Mouse (Mus musculus) adrenal gland, adult 8-10 months (tissue): ENCODE data around the gene Bbs9. TPM values are rescaled to one million over a fixed set of nuclear protein-coding genes. Genes with fewer than 3 reads are reported as not detected.

Experiments
- DNase-seq: peaks from one replicate; pipeline ENCODE4 v3.0.0; 2022
- total RNA-seq, 4 experiments: library from RNA; stranded (reverse); gene quantifications; 2 replicates each; pipeline ENCODE4 v1.2.4; 2022

The Bbs9 gene
- total RNA-seq, 4 experiments from 2014 or later = 18.1 to 34.9 (median 27.1) TPM

DNA sequence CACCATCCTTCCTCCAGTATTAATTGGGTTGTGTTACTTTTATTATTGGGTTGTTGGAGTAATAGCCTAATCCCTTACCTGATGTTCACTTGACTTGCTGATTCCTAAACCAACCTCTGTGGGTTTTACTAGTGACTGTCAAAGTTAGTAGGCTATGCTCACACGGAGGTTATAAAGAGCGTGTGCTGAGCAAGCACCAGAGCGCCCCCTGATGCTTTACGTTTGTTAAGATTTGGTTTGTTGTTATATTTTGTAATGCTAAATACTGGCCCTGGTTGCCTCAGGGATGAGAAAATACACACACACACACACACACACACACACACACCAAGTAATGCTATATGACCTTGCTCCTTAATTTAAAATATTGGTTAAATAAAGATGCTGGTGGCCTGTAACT, 219.9 kb downstream of the Bbs9 start:
- no peak for DNase-seq

DNA sequence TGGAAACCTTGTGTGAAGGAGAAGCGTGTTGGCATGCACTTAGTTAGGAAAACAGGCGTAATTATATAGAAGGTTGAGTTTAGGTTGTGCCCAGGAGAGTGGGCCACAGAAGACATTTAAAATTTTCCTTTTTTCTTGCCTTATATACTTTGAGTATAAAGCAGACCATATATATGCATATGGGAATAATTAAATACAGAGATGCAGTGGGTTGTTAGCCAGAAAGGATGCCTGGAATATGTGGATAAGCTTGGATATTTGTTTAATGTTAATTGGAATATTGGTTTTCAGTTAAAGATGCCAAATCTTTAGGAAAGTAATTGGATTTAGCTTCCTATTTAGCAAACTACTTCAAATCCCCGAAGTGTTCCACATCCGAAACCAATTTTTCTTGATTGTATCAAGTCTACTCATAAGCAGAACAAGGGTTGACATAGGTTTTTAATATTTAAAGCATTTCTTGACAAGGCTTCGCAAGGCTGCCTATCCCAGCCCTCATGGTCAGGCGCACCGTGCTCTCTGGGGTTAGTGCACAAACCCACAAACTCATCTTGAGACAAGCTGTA, 221.4 kb downstream of the Bbs9 start:
- no peak for DNase-seq

DNA sequence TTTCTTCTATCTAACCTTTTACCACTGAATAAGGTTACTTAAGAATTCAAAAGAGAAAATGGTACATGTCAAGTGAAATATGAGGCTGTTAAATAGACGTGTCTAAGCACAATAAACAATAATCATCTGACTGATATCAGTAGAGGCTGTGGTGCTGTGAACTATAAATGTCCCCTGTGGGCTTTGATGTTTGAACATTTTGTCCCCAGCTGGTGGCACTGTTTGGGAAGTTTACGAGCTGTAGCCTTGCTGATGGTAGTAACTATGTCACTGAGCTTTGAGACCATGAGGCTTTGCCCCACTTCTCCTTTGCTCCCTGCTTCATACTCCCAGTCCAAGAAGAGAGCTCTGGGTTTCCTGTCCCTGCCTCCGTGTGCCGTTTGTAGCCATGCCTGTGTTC, 222.3 kb downstream of the Bbs9 start:
- no peak for DNase-seq

DNA sequence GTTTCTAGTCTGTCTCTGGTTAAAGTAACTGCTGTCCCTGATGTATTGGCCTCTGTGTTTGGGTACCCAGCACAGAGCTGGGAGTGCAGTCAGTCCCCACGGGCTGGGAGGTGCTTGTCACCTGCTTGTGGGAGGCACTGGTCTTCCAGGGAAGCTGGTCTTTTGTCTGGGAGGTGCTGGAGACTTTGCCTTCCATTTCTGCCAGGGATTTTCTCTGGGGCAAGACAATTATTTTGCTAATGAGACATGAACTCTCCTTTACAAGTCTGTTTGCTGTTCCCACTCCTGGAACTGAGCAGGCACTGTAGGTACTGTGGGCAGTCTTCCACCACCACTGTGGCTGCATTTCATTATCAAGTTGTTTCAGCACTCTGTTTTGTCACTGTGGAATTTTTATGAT, 223.0 kb downstream of the Bbs9 start:
- no peak for DNase-seq

DNA sequence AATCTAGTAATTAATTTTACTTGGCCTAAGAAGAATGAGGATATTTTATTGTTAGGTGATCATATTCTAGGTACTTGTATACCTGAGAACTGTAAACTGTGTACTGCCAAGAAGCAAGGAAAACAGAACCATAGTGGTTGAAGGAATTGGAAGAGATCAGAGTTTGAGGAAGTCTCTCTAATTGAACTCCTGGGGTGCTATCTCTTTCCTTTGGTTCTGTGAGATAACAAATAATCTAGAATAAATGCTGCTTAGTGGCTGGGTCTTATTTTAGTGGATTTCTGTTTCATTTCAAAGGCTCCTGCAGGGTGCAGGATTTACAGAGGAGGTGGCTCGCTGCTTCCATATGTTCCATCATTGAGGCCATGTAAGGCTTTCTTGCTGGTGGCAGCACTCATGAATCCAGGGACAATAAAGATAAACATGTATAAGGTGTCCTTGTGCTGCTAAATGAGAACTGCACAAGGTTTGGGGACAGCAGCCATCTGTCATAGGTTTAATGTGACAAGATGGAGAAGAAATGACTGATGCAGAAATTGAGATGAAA, 226.6 kb downstream of the Bbs9 start:
- DNase-seq = no peak

DNA sequence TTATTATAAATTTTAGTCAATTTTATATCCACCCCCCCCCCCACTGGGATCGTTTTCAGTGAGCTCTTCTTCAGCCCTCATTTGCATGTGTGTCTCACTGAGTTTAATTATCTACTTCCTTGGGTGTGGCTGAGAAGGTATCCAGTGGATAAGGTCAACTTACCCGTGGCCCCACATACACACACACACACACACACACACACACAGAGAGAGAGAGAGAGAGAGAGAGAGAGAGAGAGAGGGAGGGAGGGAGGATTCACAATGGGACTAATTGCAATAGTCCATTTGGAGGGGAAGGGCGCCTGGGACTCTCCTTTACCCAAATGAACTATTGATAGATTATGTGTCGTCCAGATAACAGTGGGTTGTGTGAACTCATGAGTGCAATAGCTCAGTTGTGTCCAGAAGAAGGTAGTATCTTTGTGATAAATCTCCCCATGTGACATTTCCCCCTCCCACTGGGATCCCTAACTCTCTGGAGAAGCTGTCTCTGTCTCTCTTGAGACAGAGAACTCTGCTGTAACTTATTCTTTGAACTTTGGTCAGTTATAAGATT, 227.4 kb downstream of the Bbs9 start:
- DNase-seq = no peak

DNA sequence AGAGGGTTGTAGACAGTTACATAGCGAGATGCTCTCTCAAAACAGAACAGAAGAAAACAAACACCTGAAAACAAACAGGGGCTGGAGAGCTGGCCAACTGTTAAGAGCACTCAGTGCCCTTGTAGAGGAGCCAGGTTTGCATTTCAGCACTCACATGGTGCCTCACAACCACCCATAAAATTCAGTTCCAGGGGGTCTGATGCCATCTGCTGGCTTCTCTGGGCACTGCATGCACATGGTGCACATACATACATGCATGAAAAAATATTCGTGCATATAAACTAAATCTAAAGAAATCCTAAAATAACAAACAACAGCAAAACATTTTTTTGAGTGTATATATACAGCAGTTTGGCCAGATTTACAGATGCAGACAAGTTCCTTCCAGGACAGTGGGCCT, 228.0 kb downstream of the Bbs9 start:
- no peak for DNase-seq

DNA sequence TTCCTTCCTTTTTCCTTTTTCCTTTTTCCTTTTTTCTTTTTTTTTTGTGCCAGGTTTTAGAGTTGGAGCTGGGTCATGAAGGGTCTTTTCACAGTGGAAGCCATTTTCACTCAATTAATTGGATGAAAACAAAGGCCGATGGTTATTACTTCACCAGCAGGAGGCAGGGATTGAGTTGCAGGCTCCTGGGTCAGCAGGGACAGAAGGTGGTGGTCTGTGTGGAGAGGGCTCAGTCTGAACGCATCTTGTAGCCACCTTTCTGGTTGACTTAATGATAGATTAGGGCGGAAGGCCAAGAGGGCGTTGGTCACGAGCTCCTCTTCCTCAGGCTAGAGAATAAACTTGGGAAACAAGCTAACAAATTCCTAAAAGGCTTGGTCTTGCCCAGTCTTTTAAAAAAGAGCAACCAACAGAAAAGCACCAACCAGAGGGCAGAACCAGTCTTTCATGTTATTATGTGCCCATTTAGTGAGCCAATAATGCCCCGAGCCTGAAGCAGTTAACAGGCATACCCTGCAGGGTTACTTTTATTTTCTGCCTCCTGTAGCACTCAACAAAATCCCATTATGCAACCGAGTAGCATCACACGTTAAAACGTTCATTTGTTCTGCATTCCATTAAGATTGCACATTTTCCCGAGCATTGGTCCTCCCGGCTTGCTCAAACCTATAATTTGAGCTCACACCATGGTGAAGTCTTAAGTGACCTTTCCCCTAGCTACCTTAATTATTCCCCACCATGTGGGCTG, 231.8 kb downstream of the Bbs9 start:
- DNase-seq = no peak

DNA sequence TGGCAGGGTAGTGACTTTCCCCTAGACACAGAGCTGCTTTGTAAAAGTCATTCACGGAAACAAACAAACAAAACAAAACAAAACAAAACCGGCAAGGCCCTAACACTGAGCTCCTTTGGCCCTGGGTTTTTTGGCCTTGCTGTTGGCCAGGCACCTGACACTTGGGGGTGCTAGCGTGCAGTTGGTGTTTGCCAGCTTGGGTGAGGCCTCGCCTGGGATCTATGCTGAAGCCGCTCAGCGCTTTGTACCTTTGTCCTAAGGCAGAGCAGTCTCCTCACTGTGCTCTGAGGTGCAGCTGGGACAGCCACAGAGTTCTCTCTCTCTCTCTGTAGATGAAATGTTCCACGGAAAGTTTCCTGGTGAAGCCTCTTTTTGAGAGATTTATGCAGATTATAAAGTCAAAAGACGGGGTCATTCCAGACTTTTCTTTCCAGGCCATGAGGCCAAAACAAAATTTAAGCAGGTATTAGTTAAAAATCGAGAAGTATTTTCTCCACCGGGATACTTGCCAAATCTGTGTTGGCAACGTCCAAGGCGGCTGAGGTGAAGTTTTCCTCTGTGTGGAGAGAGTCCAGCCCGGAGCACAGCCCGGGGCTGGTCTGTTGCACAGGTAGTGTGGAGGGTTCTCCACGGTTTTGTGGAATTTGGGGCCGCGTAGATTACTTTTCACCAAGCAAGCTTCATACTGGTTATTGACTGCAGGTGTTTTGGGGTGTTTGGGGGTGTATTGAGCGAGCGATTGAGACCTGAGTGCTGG, 233.6 kb downstream of the Bbs9 start:
- peak; percentile 30 for DNase-seq

DNA sequence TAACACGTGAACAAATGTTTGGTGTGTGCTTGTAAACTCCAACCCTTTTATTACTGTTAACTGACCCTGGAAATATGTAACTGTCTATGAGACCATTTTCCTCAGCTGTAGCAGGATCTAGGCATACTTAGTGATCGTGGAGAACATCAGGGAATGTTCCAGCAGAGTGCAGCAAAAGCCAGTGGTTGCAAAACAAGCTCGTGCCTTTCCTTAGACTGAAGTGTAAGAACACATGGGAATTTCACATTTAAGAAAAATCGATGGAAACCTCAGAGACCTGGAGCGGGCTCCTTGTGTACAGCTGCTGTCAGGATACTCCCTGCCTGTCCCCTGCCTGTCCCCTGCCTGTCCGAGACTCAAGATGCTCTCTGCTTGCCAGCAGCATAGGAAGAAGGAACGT, 234.5 kb downstream of the Bbs9 start:
- DNase-seq = no peak

DNA sequence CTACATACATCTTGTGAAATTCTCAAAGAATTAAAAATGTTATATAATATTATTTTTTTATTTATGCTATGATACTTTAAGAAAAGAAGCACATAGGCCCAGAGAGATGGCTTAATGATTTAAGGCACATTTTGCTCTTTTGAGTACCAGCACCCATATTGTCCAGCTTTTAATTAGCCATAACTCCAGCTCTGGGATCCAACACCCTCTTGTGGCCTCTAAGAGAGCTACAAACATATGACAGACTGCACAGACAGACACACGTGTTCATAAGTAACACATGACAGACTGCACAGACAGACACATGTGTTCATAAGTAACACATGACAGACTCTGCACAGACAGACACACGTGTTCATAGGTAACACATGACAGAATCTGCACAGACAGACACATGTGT, 235.8 kb downstream of the Bbs9 start:
- DNase-seq = no peak

DNA sequence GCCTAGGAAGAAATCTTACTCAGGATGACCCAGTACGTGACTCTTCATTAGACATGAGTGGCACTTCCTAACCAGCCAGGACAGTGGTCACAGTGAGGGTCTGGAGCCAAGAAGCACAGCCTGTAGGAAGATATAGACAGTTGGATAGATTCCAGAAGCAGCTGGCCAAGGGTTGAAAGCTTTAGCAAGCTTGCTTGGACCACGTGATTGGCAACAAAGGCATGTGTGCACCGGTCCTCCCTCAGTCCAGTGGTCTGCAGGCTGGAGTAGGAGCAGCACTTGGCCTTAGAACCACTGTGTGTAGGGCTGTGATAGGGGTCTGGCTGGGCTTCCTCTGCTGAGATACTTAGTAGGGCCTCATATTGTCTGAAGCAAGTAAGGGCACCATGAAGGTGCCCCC, 237.2 kb downstream of the Bbs9 start:
- DNase-seq = no peak

DNA sequence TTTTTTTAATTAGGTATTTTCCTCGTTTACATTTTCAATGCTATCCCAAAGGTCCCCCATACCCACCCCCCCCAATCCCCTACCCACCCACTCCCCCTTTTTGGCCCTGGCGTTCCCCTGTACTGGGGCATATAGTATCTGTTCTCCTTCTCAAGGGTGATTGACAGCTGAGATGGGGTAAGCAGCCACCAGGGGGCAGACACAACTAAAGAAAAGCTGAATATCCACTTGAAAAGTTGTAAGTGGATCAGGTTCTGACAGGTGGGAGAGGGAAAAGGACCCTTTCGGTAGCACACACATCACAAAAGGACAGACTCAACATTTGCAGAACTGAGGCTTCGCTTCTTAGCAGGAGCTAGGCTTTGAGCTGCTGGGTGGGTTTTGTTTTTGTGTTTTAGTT, 237.8 kb downstream of the Bbs9 start:
- peak; percentile 5 for DNase-seq

DNA sequence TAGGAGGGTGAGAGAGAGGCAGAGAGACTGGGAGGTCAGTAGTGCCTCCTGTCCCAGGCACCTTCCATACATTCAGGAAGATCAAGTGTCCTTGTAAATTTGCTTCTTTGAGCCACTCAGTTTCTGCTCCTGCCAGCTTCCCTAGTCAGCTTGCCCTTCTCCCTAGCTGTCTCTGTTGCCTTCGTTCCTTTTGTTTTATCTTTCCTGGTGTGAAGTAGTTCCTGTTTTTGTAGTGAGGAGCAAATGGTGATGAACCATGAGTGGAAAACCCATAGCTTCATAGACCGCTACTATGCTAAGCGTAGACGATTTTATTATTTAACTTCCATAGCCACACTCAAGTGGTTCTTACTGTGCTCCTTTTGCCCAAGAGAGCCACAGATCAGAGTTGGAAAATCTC, 242.1 kb downstream of the Bbs9 start:
- no peak for DNase-seq

DNA sequence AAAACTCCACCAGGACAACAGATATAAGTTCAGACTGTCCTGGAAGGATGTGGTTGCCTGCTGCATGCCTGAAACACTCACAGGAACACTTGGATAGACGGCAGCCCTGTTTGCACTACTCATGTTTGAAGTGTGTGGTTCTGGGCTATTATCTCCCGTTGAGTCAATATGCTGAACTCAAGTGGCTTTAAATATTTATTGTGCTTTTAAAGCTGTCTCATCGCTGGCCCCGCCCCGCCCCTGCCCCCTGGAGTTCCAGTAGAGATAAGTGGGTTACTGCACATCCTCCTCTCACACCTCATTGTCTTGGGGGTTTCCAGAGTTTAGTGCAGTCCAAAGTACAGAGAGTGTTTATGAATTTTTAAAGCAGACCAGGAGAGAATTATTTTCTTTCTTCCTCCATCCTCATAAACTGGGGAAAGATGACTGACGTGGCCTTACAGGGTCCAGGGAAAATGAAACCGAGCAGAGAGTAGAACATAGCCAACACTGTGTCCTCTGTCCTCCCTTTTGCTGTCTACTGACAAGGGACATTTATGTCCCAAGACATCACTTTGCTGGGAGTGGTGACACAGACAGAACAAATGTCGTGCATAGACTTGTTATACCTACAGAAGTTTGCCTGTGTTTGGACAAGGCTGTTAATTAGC, 242.8 kb downstream of the Bbs9 start:
- DNase-seq = no peak

DNA sequence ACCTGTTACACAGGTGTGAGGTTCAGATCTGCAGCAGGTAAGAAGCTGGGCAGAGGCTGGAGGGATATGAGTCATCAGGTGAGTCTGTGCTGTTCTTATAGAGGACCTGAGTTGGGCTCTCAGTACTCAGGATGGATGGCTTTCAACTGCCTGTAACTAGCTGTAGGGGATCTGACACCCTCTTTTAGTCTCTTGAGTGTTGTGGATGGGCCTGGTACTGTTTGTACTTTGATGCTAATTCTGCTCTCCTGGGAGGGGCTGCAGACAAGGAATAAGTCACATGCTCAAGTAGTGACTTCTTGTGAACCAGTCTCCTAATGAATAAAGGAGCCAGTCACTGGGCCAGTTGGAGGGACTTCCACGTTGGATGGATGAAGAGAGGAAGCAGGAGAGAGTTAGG, 257.1 kb downstream of the Bbs9 start:
- DNase-seq = no peak

DNA sequence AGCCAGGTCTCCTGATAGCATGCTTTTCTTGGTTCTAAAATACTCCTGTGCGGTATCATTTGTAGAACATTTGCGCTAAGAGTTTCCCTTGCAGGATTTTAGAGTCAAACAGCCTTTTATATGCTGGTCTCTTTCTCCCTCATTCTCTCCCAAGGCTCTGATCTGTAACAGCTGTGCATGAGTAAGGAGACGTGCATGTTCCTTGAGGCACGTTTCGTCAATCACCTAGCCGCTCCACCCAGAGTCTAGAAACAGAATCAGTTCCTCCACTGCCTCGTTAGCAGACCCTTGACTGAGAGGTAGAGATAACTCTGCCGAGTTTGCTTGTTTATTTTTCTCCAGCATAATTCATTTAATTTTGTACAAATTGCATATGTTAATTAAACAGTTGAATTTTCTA, 259.4 kb downstream of the Bbs9 start:
- no peak for DNase-seq

DNA sequence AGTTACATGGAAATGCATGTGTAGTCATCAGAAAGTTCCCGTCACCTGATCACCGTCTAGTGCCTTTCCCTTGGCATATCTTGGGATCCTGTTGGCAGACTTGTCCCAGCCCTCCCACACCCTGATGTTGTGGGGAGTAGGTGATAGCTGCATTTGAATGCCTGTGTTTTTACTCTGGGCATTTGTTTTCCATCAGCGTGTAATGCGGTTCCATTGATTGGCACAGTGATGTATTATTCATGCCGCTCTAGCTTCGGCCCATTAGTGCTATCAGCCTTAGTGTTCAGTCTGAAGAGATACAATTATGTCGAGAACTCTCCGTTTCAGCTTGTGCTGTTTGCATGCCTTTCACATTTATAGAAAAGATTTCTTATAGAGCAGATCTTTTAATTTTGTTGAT, 259.9 kb downstream of the Bbs9 start:
- DNase-seq = no peak

DNA sequence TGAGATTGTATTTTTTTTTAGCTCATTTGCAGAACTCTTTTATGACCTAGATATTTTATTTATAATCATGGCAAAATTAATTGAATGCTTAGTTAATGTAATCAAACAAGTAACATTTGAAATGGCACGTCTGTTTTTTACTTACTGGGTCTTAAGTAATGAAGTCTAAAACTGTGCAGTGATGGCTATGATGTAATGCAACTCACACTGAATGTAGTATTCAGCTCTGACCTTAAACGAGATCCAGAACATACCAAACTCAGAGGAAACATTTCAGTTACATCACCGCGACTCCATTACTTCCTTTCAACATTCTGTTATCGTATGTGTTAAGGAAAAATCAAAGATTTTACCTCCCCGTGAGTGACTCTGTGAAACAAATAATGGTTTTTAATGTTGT, 262.4 kb downstream of the Bbs9 start:
- no peak for DNase-seq

DNA sequence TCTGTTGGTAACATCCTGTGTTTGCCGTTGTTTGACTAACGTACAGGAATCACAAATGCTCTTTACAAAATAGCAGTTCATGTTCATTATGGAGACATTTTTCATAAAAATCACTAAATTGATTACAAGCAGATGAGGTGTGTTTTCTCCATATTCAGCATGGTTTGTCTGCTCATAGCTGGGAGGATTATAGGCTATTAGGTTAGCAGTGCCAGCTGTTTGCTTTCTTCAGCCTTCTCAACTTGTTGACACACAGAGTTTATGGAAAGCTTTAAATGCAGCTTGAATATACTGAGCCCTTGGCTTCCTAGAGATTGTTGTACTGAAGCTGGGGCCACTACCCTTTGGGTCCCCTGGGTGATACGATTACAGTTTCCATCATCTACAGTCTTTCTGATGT, 263.3 kb downstream of the Bbs9 start:
- DNase-seq = no peak

DNA sequence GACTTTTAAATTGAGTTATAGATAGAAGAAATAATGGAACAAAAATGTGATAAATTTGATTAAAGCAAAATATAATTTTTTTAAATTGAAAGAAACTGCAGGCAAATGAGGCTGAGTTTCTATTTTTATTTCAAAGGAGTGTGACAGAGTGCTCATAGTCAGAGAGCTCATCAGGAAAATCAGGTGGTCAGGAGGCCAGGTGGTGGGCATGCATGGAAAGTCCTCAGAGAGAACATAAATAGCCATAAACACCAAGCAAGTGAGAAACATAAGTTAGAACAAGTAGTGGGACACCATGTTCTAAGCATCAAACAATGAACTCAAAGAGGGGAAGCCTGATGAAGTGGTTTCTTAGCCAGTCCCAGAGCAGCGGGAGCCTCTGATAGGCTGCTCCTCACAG, 266.5 kb downstream of the Bbs9 start:
- no peak for DNase-seq

DNA sequence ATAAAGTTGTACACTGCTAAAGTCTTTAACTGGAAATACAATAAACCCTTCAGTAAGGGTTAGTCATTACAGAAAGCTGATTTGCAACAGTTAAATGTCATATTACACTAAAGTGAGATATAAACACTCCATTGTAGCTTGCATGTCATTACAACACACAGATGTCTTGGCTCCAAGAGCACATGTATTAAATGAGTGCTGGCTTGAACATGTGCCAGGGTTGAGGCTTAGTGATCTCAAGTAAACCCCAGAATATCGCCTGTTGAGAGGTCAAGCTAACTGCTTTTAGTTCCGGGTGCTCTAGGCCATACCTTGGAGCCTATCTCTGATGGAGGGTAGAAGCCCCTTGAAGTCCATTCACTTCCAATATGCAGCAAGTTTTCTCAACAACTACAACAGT, 273.1 kb downstream of the Bbs9 start:
- DNase-seq = no peak
